Mouse (Mus musculus) heart, postnatal 14 days (tissue): ENCODE results near the gene Ano6. TPM values are rescaled to one million over a fixed set of nuclear protein-coding genes. Genes with fewer than 3 reads are reported as not detected.

ENCODE experiments used
- DNase-seq, 2 experiments: peaks; one replicate each; pipeline ENCODE4 v3.0.0; 2021 to 2022
- intact Hi-C: fragments of 180-260 bp; cut with DNase I; formaldehyde crosslinking; loops from one replicate; pipeline ENCODE4 v1.15.1; 2025
- total RNA-seq, 2 experiments: library from RNA; stranded (reverse); gene quantifications; 2 replicates each; pipeline ENCODE4 v1.2.3; 2021

Ano6 gene
- total RNA-seq, 2 experiments from 2014 or later = 38.9 to 39.7 TPM

DNA sequence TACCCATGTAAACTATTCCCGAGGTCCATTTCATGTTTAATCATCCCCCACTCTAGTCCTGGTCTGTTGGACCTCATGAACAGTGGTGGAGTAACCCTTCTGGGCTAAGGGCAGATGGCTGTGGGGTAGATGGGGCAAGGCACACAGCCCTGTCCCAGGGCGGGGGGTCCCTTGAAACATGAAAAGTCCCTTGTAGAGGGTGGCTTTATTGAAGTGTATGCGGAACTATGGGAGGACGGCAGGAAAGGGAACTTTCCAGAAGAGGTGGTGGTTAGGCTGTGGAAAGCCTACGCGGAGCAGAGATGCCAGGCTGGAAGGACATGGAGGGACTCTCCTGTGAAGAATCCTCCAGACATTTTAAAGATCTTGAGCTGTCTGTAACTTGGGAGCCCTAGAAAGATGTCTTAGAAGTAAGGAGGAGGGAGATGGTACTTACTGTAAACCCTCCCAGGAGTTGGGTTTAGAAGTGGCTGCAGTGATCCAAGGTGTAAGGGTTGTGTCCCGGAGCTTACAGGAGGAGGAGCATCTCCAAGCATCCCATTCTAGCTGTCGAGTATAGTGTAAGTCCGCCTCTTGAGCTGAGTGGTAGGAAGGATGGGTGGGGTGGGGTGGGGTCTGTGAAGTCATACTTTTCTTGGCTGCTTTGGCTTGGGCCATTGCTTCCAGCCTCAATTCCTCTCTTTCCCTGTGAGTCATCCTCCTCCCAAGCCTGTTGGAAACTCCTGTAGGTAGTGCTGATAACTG lies 3.3 kb downstream of the Ano6 start:
- no peak for DNase-seq
- intact Hi-C loops = loop anchor here (5.0 to 10.0 kb wide), 2 partner anchors 88 to 491 kb away; partner anchors contain the start of gene Arid2

DNA sequence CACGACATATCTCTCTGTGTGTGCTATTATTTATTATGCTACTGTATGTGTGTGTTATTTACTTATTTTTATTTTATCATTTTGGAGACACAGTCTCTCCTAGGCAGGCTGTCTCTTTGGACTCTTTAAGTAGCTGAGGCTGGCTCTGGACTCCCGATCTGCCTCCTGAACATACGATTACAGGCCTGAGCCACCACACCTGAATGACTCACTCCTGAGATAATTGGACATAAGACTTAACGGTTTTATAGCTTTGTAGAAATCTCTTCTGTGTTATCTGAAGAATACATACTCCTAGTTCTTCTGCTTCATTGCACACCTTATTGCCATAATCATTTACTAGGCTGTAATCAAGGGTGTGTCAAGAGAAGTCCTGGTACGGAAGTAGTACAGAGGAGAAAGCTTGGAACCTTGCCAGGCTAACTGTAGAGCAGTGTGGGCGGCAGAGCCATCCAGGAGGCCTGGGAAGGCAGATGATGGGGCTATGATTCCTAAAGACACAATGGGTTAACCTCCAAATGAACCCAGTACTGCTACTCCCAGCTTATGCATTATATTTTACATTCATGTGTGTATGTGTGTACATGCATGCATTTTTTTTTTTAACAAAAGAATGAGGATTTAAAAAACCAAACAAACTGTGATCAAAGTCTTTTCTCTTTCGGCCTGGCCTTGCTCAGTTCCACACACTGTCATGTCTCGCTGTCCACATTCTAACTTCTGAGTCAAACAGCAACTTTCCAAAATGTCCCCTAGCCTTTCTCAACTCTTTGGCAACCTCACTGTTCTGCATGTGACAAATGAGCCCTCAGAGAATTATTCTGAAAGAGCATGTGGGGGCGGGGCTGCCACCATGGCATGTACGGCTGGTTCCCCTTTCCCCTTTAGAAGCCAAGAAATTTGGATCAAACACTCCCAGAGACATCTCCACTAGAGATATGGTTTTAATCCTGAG lies 4.2 kb downstream of the Ano6 start:
- DNase-seq = peak; percentile 32 to 42
- intact Hi-C loops = loop anchor here (5.0 to 10.0 kb wide), 2 partner anchors 87 to 490 kb away; partner anchors contain the start of gene Arid2

DNA sequence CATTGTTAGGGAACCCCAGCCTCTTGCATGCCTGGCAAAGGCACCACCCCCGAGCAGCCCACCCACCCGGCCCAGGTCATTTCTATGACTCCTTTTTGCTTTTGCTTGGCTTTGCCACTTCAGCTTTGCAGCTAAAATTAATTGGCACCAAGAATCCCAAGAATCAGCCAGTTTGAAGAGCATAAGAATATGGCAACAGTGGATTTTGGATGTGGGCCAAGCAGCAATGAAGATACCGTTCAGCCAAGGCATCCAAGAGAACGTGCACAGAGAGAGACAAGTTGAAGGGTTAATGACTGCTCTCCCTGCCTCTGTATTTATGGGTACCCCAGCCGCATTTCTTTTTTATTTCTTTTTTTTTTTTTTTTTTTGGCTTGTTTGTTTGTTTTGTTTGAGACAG lies 5.4 kb downstream of the Ano6 start:
- intact Hi-C loops = loop anchor here (10.0 kb wide), 1 partner anchor 489 kb away; the partner anchor contains the start of gene Arid2
- no peak for DNase-seq

- intact Hi-C loops = loop anchor here (10.0 kb wide), 1 partner anchor 487 kb away; the partner anchor contains the start of gene Arid2
- DNase-seq = no peak
Observed at GRCm38 (mm10) chr15:95797144-95797983, 6.7 kb downstream of the Ano6 start.

DNA sequence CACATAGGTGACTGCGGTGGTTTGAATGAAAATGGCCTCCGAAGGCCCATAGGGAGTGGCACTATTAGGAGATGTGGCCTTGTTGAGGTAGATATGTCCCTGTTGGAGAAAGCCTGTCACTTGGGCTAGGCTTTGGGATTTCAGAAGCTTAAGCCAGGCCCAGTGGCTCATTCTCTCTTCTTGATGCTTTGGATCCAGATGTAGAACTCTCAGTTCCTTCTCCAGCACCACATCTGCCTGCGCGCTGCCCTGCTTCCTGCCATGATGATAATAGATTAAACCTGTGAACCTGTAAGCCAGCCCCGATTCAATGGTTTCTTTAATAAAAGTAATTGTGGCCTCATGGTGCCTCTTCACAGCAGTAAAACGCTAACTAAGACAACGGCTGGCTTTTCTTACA lies 7.6 kb downstream of the Ano6 start:
- no peak for DNase-seq
- intact Hi-C loops = loop anchor here (10.0 kb wide), 1 partner anchor 487 kb away; the partner anchor contains the start of gene Arid2

DNA sequence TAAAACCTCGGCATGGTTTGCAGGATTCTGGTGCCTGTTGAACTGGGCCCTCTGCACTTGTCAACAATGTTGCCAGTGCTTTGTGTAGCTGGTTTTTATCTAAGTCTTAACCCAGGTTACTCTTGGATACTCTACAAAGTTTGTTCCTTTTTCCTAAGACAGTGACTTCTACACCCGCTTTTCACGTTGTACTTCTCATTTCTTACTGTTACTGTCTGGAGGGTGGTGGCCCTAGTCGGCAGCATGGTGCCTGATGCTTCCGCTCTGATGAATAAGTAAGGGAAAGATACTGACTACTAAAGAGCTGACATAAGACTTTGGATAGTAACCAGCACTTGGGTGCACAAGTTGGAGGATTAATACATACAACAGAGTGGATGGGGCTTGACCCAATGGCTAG lies 9.0 kb downstream of the Ano6 start:
- DNase-seq = no peak
- intact Hi-C loops = loop anchor here (10.0 kb wide), 1 partner anchor 485 kb away; the partner anchor contains the start of gene Arid2

- DNase-seq = no peak
- intact Hi-C loops = no loop called here
Observed at GRCm38 (mm10) chr15:95800051-95800450, 9.4 kb downstream of the Ano6 start.

DNA sequence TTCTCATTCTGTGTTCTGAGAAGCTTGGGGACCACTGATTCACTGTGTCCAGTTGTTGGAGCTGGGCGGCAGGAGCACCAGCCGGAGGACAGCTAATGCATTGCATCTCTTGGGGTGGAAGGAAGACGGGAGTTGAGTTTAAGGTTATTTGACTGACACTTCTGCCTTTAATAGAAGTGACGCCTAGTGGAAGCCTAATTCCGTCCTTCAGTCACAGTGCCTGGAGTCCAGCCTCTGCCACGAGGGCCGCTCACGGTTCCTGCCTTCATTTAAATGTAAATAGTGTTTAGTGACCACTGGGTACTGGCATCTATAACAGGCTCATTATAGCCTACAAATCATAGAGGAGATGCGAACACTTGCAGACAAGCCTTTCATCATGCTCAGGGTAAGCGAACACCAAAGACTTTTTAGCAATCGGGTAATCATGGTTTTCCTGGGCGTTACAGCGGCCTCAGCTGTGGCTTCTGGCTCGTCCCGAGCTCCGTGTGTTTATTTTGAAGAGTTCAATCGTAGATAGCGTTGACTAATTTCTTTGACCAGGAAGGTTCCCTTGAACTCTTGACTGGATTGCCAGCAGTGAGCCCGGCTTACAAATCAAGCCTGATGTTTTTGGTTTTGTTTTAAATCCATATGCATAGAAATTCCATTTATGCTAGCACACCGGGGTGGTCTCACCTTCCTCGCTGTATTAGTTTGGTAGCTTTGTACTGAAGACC lies 10.8 kb downstream of the Ano6 start:
- no peak for DNase-seq
- intact Hi-C loops = loop anchor here (1.0 kb wide), 1 partner anchor 11 kb away; the partner anchor contains the start of gene Ano6

DNA sequence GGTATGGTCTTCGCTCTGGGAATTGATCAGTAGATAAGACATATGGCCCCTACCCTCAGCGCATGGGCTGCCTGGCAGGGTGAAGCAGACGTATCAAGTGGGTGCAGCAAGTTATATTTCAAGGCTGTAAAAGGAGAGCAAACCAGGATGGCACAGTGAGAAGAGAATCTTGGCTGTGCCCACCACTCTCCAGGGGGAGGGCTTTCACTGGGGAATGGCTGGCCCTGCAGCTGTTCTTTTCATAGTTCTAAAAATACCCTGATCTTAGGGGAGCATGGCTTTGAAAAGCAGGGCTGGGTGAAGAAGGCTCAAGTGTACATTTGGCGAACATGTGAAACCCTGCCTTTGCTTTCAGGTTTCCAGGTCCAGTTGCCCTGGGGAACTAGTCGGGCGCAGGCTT lies 11.5 kb downstream of the Ano6 start:
- intact Hi-C loops = no loop called here
- DNase-seq = no peak

DNA sequence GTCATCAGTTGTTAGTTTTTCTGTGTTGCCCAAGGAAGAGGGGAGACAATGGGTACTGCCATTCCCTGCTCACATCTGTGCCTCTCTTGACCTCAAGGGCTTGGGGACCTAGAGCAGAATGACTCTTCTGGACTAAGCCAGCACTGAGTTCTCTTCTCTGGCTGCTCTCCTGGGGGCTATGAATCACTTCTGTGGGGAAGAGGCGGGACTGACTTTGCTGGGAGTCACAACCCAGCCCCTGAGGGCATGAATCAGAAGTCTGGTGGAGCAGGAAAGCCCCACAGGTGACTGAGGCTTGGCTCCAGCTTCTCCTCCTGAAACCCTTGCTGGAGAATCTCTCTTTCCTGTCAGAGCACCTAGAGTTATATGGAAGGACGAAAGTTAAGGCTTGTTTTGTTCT lies 12.1 kb downstream of the Ano6 start:
- intact Hi-C loops = no loop called here
- DNase-seq = peak; percentile 22 to 35

DNA sequence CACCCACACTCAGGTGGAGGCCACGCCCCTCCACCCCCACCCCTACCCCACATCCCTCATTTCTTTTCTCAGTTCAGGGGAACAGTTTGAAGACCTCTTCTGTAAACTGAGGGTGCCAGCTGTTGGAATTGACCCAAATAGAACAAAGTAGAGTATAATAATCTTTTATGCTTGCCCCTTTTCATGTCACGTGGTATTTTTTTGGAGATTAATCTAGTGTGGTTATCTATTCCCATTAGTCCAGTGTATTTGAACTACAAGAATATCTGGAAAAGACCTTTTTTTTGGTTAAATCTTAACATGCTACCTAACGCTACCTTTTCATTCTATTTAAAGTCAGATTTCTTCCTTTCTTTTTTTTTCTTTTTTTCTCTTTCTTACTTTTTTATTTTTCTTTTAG lies 12.8 kb downstream of the Ano6 start:
- intact Hi-C loops = no loop called here
- DNase-seq = no peak

- DNase-seq = peak; percentile 58 to 59
- intact Hi-C loops = no loop called here
Observed at GRCm38 (mm10) chr15:95804255-95804654, 13.6 kb downstream of the Ano6 start.

- peak; percentile 26 to 36 for DNase-seq
Observed at GRCm38 (mm10) chr15:95805022-95805471, 14.4 kb downstream of the Ano6 start.

DNA sequence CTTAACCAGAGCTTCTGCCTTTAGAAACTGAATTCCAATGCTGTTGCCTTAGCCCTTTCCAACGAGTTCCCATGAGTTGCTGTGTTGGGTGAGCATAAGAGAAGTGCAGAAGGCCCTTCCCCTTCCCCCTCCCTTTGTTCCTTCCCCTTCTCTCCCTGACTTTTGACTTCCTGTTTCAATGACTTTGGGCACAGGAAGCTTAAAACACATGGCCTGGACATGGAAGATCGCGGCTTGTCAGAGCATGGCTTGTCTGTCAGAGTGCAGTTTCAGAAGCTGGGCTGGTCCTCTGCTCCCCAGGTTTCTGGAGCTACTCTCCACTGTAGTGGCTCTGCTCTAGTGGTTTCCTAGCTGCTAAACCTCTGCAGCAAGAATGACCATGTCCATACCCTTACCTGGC lies 17.3 kb downstream of the Ano6 start:
- intact Hi-C loops = no loop called here
- DNase-seq = no peak

More at GRCm38 (mm10) chr15:95805022-95805471, 14.4 kb downstream of the Ano6 start:
- intact Hi-C loops = no loop called here

DNA sequence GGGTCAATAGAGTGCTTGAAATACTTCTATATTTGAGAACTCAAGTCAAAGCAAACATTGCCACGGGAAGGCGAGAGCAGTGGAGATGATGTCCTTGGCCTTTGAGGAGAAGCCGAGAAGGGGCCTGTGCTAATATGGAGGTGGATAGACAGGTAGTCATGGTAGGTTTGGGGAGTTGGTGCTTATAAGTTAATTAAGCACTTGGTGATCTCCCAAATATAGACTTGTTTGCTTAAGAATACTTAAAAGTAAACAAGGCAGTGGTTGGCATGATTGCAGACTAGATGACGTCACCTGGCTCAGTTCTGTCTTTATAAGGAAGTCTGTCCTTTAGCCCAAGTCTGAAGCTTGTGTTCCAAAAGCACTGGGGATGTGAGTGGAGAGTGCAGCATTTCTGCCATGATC lies 19.7 kb downstream of the Ano6 start:
- DNase-seq = no peak
- intact Hi-C loops = no loop called here

- no peak for DNase-seq
- intact Hi-C loops = no loop called here
Observed at GRCm38 (mm10) chr15:95812821-95813571, 22.4 kb downstream of the Ano6 start.

DNA sequence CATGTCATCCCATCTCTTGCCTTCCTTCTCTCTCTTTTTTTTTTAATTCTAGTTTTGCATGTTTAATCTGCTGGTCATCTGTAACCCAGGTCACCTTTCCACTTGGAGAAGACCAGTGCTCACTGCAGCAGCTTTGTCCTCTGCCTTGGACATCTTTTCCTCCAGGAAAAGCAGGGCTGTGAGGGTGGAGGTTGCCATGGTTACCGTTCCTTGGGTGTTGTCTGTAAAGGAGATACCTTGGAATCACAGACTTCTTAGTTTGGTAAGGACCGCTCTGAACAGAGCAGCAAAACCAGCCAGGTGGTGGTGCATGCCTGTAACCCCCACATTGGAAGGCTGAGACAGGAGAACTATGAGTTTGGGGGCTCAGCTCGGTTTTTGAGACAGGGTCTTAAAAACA lies 26.9 kb downstream of the Ano6 start:
- intact Hi-C loops = no loop called here
- no peak for DNase-seq

DNA sequence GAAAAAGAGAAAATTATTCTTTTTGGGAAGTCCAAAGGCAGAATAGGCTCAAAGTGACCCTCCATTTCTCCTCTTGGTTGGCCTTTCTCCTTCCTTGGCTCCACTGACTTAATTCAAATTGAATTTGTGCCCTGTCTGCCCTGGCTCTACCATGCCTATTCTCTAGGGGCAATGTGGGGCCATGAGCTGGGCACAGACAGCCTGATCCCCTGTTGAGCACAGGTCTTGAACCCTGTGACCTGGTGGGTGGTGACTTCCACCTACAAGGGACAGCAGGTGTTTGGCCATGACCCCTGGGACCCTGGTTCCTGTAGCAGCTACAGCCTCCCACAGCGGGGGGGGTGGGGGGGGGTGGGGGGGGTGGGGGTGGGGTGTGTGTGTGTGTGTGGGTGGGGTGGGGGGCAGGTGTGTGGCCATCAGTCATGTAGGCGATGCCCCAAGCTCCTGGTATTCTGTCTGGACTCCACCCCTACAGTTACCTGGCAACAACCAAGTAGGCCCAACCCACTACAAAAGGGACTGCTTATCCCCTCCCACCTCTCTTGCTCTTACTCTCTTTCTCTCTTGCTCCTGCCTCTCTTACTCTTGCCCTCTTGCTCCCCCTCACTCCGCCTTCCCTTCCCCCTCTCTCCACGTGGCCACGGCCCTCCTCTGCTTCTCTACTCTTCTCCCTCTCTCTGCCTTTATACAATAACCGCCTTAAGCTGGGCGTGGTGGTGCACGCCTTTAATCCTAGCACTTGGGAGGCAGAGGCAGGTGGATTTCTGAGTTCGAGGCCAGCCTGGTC lies 28.8 kb downstream of the Ano6 start:
- intact Hi-C loops = no loop called here
- no peak for DNase-seq
